Mouse (Mus musculus): ENCODE results near the gene Pex12. TPM values are rescaled to one million over a fixed set of nuclear protein-coding genes. Genes with fewer than 3 reads are reported as not detected.
"Not testable (repeated sequence)": the region's sequence is repeated elsewhere in the genome, so short reads cannot be mapped to it uniquely, and the experiment has no call there.

Pex12 gene
- polyA plus RNA-seq (2017; shearing (Covaris generic)), result 10 to 100 TPM; 12.5 TPM

GRCm38 (mm10) chr11:83302526-83303251 is at the start of gene Pex12:
Pex12 (minus strand) TSS chr11:83302586.
- peak; percentile 80 for ATAC-seq

- no peak for ATAC-seq
Measured at GRCm38 (mm10) chr11:83341716-83342245, 39.4 kb upstream of the Pex12 start.

- ATAC-seq, result no peak
Measured at GRCm38 (mm10) chr11:83339705-83340104, 37.3 kb upstream of the Pex12 start.

- ATAC-seq, result no peak
Measured at GRCm38 (mm10) chr11:83335826-83336225, 33.4 kb upstream of the Pex12 start.

GRCm38 (mm10) chr11:83327427-83327826 is 25.0 kb upstream of the Pex12 start:
- ATAC-seq, result no peak

GRCm38 (mm10) chr11:83326692-83327091 is 24.3 kb upstream of the Pex12 start:
- not testable (repeated sequence) for ATAC-seq

- ATAC-seq, result no peak
Measured at GRCm38 (mm10) chr11:83319048-83319447, 16.7 kb upstream of the Pex12 start.

- no peak for ATAC-seq
Measured at GRCm38 (mm10) chr11:83312471-83312870, 10.1 kb upstream of the Pex12 start.

- ATAC-seq, result no peak
Measured at GRCm38 (mm10) chr11:83306700-83307253, 4.4 kb upstream of the Pex12 start.

GRCm38 (mm10) chr11:83304485-83304884 is 2.1 kb upstream of the Pex12 start:
- no peak for ATAC-seq

- ATAC-seq, result no peak
Measured at GRCm38 (mm10) chr11:83303751-83304150, 1.4 kb upstream of the Pex12 start.

- no peak for ATAC-seq
Measured at GRCm38 (mm10) chr11:83302124-83302523, 262 bp downstream of the Pex12 start.

- no peak for ATAC-seq
Measured at GRCm38 (mm10) chr11:83301431-83301831, 955 bp downstream of the Pex12 start.

GRCm38 (mm10) chr11:83299724-83300123 is 2.7 kb downstream of the Pex12 start:
- ATAC-seq, result no peak

- peak; percentile 86 for ATAC-seq
Measured at GRCm38 (mm10) chr11:83298225-83299195, 3.9 kb downstream of the Pex12 start, which contains the start of gene Ap2b1. Ap2b1 (plus strand) TSS chr11:83299024.

- no peak for ATAC-seq
Measured at GRCm38 (mm10) chr11:83297816-83298215, 4.6 kb downstream of the Pex12 start.

- ATAC-seq, result no peak
Measured at GRCm38 (mm10) chr11:83294133-83294532, 8.3 kb downstream of the Pex12 start.

GRCm38 (mm10) chr11:83293182-83293581 is 9.2 kb downstream of the Pex12 start:
- no peak for ATAC-seq

- ATAC-seq, result no peak
Measured at GRCm38 (mm10) chr11:83292251-83292587, 10.2 kb downstream of the Pex12 start.

- peak; percentile 100 for ATAC-seq
Measured at GRCm38 (mm10) chr11:83291375-83292250, 10.8 kb downstream of the Pex12 start.

GRCm38 (mm10) chr11:83289633-83290032 is 12.8 kb downstream of the Pex12 start:
- no peak for ATAC-seq

- ATAC-seq, result no peak
Measured at GRCm38 (mm10) chr11:83289036-83289435, 13.3 kb downstream of the Pex12 start.
